Mouse (Mus musculus) mesoderm, embryonic 11.5 days (tissue): Measurements from ENCODE around the gene Ptk6.
"Not testable (repeated sequence)": the region's sequence is repeated elsewhere in the genome, so short reads cannot be mapped to it uniquely, and the experiment has no call there.

Source experiments
- DNase-seq: peaks from one replicate; pipeline ENCODE4 v3.0.0-alpha.2; 2012; ENCODE audit warnings: low read depth, low spot score

The Ptk6 gene

GRCm38 (mm10) chr2:181219538-181220216 is 17.1 kb upstream of the Ptk6 start, which contains the start of gene Fndc11:
TSS of gene Fndc11 (plus strand) at chr2:181220013.
- DNase-seq: peak; percentile 85

GRCm38 (mm10) chr2:181218881-181219485 is 16.4 kb upstream of the Ptk6 start:
- no peak for DNase-seq

DNA sequence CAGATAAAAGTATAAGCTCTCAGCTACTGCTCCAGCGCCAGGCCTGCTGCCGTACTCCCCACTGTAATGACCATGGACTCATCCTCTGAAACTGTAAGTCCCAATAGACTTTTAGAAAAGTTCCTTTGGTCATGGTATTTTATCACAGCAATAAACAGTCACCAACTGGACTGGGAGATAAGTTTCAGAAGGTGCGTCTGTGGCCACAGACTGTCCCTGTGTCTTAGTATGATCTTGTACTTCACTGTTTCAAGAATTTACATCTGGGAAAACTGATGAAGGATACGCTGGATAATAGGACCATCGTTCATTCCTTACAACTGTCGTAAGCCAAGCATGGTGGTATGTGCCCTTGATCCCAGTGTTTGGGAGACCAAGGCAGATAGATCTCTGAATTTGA is 13.4 kb upstream of the Ptk6 start:
- DNase-seq: no peak

- DNase-seq: peak; percentile 31
These were observed 10.4 kb upstream of the Ptk6 start, which contains the start of gene Srms for GRCm38 (mm10) chr2:181213021-181213445. TSS of gene Srms (minus strand) at chr2:181213185.

DNA sequence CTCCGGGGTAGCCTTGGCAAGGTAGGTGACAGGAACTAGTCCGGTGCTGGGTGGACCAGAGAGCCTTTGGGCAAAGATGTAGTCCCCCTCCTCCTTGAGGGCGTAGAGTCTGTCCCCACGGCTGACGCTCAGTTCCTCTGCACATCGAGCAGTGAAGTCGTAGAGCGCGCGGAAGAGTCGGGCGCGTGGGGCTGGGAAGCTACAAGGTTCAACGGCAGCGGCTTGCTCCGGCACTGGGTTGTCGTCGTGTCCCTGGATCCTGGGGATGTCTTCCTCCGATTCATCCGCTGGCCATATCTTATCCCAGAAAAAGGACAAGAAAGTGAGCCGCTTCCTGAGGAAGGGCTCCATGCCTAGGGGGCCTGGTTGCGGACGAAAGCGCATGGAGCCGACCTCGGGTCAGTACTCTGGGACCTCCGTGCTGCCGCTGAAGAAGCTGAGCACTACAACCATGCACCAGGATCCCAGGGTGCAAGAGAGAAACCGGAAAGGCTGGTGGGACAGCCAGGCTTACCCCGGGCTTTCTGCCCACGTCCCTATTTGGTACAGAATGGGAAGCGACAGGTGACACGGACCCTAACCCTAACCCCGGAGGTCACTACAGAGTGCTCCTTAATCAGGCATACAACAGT is 9.9 kb upstream of the Ptk6 start:
- DNase-seq: no peak

DNA sequence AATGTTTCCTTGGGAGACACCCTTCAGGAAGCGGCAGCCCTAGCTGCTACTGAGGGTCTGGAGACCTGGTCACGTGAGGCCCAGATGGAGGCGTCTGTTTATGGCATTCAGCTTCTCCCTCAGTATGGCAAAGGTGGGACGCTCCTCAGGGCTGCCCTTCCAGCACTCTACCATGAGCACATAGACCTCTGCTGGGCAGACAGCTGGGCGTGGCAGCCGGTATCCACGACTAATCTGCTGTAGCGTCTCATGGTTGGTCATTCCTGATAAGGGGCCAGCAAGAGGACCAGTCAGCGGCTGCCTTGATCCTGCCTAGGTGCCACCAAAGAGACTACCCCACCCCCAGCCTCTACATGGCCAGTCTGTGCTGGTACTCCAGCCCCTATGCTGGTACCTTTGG is 3.5 kb upstream of the Ptk6 start:
- no peak for DNase-seq

DNA sequence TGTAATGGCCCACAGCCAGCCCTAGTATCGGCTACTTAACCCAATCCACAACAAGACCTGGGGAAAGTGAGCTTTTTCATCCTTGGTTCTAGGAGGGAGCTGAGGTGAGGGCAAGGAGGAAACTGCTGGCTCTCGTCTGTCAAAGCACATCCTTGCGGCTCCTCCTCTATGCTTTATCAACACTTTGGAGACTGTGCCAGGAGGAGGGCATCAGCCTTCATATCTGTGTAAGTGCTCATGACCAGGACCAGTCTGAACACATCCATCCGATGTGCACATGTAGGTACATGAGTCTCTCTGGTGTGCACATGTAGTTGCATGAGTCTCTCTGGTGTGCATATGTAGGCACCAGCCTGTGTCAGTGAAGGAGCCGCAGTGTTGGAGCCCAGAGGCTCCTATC is 3.1 kb upstream of the Ptk6 start:
- DNase-seq: no peak

DNA sequence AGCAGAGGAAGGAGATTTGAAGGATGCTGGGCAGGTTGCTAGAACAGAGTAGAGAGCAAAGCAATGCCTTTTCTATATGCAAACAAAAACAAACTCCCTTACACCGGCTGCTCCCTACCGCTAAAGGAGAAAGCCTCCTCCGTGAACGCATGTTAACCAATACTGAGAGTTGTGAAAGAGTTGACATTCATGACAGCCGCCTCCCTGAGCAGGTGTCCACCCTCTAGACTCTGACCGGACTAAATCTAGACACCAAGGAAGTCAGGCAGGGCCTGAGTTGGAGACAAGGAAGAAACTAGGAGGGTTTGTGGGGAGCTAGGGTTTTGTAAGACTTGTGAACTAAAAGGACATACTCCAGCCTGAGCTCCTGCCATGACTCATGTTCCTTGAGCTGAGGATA is 297 bp upstream of the Ptk6 start:
- DNase-seq: no peak

- DNase-seq: no peak
These were observed 983 bp downstream of the Ptk6 start for GRCm38 (mm10) chr2:181201606-181202005.

DNA sequence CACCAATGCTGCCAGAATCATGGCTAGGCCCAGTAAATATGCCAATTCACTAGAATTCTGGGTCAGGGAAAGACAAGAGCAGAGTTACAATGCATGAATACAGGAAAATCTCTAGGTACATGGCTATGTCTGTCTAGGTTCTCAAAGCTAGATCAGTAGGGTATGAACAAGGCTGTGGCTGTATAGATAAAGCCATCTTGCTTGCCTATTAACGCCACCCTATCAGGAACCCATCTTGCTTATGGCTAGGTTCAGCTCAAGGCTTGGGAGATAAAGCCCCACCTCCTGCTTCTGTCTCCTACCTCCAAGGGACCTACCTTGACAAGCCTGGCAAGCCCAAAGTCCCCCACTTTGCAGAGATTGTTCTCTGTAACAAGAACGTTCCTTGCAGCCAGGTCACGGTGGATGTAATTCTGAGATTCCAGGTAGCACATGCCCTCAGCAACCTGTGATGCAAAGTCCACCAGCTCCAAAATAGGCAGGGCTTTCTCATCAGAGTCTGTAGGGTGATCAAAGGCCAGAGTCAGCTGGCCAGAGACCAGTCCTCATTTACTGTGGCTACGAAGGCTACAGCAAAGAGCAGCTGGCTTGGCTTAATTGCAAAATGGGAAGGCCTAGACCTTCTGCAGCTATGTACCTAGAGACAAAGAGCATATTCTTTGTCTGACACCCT is 5.8 kb downstream of the Ptk6 start:
- no peak for DNase-seq

DNA sequence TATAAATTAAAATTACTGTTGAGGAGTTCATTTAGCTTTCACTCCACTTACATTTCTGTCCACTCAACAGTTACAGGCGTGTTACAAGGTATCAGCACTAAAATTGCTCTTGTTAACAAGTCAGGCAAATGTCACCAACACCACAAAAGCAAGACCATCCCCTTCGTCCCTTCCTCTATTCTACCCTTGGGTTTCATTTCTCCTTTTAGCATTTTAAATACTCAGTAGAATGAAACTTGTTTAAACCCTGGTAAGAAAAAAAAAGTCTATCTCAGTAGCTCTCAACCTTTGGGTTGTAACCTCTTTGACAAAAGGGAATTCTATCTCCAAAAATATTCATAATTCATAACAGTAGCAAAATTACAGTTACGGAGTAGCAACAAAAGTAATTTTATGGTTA is 9.5 kb downstream of the Ptk6 start:
- DNase-seq: no peak

DNA sequence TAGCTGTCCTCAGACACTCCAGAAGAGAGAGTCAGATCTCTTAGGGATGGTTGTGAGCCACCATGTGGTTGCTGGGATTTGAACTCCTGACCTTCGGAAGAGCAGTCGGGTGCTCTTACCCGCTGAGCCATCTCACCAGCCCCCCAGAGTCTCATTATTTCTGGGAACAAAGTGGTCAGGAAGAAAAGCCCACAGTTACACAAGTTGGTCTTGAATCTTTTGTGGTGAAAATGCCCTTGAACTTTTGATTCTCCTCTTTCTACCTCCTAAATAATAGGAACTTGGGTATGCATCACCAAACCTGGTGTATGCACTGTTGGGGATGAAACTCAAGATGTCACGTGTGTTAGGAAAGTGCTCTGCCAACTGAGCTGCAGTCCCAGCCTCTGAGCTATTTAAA is 10.7 kb downstream of the Ptk6 start:
- no peak for DNase-seq

- DNase-seq: not testable (repeated sequence)
These were observed 11.2 kb downstream of the Ptk6 start for GRCm38 (mm10) chr2:181191385-181191784.

DNA sequence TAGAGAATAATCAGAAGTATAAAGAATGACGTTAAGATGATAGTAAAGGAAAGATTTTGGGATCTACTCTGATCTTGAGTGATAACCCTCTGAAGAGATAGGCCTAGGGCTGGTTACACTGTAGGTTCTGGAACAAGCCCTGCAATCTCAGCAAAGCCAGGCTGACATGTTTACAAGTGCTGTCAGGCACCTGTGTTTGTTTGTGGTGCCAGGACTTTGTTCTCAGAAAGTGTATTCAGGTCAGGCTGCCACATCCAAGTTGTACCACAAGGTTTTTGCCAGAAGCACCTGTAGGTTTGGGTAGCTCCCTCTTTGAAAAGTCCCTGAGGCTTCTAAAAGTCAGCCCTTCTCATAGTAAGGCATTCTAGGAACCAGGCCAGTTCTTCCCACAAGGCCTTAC is 13.3 kb downstream of the Ptk6 start:
- no peak for DNase-seq

GRCm38 (mm10) chr2:181188681-181189080 is 13.9 kb downstream of the Ptk6 start:
- no peak for DNase-seq

GRCm38 (mm10) chr2:181187121-181188000 is 15.2 kb downstream of the Ptk6 start, which contains the start of gene Ppdpf:
TSS of gene Ppdpf (plus strand) at chr2:181187247.
- DNase-seq: peak; percentile 91

DNA sequence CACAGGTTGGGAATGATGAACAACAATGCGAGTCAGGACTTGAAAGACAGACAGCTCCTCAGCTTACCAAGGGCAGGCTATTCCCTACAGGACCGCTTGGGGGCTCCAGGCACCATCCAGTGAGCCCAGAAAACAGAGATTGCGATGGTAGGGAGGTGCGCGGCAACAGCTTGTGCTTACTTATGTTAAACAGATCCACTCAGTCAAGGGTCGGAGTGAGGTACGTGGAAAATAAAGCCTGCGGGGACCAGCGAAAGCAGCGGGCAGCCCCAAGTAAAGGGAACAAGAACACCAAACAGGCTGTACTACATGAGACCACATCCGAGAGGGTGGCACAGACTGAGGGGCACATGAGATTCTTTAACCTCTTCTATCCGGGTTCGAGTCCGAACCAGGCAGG is 16.0 kb downstream of the Ptk6 start:
- DNase-seq: peak; percentile 92

DNA sequence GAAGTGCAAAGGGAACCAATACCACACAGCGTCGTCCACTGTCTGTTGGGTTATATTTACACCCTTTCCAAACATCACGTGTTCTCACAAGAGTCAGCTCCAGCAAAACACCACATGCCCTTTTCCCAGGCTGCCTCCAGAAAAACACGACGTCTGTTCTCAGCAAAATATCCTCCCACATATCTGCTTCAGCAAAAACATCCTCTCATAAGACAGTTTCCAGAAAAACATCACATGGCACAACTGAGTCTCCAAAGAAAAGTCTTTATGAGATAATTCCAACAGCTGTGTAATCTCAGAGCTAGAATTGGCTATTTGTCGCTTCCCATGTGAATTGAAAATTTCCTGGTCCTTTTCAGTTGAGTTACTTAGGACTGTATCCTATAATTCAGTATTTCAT is 21.7 kb downstream of the Ptk6 start:
- no peak for DNase-seq

DNA sequence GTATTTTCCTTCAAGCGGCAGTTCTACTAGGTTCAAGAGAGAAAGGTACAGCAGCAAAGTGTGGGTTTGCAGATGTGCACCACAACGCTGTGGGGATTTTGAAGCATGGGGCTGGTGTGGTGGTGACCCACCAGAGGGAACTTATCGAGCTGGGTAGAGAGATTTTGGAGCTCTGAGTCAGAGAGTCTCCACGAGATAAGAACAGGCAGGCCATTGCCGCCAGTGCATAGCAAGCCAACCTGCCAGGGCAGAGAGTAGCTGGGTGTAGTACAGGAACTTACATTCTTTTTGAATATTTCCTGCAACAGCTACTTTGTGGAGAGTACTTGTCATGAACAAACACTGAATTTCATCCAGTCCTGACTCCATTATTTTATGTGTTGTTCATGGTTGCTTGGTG is 24.1 kb downstream of the Ptk6 start:
- DNase-seq: no peak

GRCm38 (mm10) chr2:181178015-181178414 is 24.6 kb downstream of the Ptk6 start:
- no peak for DNase-seq

- no peak for DNase-seq
These were observed 27.9 kb downstream of the Ptk6 start for GRCm38 (mm10) chr2:181174646-181175045.
